Mouse (Mus musculus) ZHBTc4 (cell line): ENCODE measurements at regions not wholly inside any gene's neighbourhood (a gene's known extent, or its start where the extent isn't known, plus 50 kb on each side); places are given as distances from the start of the nearest gene placed in this dataset.

Experiments used
- DNase-seq: peaks from one replicate; pipeline ENCODE4 v3.0.0-alpha.2; 2011; ENCODE audit warnings: low read depth, low spot score

DNA sequence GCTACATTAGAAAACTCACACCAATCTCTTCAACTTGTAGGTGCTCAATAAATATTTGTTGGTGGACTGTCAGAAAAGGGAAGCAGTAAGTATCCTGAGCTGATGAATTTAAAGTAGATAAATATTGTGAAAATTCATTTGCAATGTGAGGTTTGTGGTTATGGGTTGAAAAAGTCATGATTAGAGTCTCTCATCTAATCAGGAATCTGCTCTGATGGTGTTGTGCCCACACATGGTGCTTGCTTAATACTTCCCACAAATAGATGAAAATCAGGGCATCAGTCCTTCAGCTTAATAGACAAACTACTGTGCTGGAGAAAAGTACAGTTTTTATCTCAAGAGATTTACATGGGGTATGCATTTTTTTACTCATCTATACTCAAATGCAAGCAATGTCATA lies 59.9 kb downstream of the S1pr1 start:
- no peak for DNase-seq

DNA sequence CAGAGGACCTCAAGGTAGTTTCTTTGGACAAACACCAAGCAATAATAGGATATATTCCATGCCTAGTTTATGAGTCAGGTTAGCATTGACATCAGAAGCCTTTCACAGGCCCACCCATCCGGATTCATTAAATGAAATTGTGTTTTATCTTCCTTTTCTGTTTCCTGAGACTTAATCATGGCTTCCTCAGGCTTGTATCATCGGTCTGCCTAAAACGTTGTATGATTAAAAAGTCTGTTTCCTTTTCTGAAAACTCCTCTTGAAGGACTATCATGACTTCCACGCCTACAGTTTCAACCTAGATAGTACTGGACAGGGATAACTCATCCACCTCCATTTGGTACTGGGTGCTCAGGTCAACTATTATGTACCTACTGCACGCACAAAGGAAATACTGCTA lies 62.6 kb downstream of the S1pr1 start:
- DNase-seq: no peak

DNA sequence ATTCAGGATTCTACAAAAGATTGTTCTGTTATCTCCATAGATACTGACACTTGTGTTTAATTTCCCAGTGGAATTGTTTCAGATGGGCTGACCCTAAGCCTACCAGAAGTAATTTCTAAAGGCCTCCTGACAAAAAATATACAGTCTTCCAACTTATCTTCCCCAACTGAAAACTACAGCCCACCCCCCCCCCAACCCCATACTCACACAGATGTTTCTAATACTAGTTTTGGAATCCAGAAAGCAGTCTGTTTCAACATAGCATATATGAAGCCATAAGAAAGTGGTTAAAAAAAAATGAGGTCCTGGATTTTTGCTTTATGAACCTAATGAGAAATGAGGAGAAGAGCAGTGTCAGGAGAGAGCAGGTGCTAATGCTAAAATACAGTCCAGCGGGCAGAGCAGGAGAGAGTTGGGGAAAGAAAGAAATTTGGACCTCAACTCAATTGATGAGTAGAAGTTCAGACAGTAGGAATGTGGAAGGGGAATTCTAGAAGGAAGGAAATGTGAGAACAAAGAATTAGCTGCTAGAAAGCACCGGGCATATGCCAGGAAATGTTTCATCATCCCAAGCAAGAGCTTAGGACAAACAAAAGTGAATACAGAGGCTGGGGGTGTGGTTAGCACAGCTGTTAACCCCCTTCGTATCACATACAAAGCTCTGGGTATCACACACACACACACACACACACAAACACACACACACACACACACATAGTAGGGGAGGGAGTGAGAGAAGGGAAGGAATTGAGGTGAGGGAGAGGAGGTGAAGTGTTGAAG lies 65.3 kb downstream of the S1pr1 start:
- no peak for DNase-seq

DNA sequence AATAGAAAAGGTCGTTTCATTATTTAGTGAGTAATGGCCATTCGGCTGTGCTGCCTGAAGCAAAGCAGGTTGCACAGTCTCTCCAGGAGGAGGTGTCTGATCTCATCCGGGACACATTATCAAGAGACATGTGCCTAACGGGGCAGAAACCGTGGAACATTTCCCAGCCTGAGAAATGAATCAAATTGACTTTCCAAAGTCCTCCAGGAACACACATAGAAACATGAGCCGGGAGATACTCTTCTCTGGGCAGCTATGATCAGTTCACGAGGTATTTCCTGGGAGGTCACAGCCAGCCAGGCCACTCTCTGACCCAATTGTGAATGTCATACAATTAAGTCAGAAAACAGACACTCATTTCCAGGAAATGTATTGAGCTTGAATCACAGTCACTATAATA lies 67.9 kb downstream of the S1pr1 start:
- no peak for DNase-seq

DNA sequence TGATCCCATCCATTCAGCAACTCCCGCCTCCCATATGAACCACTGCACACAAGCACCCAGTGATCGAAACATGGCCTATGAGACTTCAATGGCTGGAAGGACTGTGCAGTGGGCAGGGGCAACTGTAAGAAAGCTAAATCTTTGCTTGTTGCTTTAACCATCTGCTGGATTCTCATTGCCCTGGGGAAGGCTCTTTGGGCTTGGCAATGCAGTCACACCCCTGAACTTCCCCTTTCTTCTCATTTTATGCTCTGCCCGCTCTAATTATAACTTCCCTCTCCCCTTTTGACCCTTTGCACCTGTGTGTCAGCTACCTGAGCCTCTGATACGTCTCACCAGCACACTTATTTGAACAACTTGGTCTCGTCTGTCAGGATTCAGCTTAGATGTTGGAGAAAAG lies 70.6 kb downstream of the S1pr1 start:
- DNase-seq: no peak

DNA sequence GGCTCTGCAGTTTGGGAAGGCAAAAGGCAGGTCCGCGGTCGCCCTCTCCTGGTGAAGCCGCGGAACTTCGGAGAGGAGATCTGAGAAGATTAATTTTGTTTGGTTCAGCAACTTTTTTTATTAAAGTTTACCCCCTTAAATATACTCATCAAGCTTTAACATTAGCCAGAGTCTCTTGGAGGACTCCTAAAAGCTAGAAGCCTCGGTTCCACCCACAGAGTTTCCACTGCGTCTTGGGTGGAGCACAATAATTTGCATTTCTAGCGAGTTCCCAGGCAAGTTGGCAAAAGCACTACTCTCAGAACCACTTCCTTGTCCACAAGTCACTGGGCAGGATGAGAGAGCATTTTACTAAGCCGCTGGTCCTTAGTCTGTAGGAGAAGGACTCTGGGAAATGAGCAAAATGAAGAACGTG lies 72.0 kb downstream of the S1pr1 start:
- peak; percentile 76 for DNase-seq

DNA sequence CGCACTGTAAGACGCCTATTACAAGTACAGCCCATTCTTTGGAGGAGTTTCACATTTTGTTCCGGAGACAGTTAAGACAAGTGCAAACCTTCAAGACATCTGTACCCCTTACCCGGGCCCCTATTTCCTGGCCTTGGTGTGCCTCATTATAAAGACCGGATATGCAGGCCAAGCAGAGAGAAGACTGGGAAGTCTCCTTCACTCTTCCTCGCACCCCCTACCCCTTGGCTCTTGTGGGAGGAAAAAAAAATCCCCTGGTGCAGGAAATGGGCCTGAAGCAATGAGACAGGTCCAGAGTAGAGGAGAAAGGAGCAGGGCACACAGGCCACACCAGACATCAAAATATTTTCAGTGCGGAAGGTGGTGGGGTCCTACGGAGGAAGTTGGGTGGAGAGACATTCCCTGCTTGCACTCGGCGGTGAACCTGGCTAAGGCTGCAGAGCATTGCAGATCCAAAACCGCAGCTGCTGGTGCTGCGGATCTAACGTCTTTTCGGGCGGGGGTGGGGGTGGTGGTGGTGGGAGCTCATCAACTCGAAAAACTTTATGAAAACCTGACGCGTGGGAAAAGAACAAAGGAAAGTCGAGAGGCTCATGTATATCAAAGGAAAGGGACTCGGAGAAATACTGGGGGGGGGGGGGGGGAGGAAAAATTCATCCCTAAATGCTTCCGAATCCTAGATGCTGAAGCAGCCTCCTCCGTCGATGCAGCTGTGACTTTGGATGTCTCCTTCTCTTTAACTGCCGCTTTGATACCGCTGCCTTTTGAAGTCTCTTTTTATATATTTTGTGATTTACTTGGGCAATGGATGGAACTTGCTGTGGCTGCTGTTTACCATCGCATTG lies 72.6 kb downstream of the S1pr1 start:
- DNase-seq: peak; percentile 40

DNA sequence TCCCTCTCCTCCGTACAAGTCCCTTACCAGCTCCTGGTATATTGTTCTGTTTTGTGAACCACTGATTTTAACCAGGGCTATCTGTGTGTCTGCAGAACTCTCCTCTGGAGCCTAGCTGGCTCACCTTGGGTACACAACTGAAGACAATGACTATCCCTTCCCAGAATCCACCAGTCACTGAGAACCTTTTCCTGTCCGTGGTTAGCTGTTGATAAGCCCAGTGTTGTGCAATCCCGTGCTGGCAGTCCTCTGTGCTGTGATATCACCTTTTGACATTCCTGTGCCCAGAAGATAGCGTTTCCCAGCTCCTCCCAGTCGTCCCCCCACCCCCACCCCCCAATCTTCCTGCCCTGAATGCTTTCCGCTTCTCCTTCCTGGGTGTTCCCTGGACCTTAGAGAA lies 73.5 kb downstream of the S1pr1 start:
- DNase-seq: peak; percentile 6

DNA sequence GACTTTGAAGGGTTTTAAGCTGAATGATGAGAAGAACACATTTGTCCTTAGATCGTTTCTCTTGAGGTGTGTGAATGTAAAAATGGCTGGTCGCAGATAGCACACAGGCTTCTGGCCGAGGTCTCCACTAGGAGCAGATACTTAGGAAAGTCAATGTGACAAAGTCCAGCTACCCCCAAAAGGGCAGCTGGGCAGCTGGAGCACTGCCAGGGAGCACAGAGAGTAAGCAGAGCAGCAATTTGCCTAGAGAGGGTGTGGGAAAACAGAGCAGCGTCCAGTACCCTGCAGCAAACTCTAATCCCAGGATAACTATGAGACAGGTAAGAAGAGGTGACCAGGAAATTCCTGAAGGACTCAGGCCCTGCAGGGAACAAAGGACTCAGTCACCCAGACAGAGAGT lies 79.4 kb downstream of the S1pr1 start:
- no peak for DNase-seq

DNA sequence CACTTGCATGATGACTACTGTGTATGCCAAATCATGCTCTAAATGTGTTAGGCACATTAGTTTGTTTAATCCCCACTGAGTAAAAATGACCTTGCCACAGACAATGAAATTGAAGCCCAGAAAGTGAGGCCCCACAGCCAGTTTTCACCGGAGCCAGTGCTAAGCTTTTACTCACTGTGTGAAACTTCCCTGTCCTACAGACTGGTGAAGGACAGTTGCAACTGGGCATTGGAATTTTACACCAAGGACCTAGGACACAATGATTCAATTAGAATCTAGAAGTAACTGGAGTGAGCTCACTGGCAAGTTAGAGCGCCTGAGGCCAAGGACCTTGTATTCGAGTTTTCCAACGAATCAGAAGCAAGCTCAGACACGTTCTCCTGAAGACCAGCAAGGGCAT lies 79.8 kb downstream of the S1pr1 start:
- no peak for DNase-seq

DNA sequence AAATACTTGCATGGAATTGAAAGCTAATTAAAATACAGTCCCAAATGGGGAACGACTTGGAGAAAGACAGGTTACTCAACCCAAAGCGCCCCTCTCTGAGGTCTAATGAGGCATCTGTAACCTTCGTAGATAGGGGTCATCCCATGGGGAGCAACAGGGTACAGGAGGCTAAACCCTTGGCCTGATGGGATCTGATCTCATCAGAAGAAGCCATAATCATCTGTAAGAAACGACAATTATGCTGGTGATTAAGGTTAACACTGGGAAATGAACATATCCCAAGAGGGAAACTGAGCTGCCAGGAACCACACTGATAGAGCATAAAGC lies 82.5 kb downstream of the S1pr1 start:
- DNase-seq: no peak

DNA sequence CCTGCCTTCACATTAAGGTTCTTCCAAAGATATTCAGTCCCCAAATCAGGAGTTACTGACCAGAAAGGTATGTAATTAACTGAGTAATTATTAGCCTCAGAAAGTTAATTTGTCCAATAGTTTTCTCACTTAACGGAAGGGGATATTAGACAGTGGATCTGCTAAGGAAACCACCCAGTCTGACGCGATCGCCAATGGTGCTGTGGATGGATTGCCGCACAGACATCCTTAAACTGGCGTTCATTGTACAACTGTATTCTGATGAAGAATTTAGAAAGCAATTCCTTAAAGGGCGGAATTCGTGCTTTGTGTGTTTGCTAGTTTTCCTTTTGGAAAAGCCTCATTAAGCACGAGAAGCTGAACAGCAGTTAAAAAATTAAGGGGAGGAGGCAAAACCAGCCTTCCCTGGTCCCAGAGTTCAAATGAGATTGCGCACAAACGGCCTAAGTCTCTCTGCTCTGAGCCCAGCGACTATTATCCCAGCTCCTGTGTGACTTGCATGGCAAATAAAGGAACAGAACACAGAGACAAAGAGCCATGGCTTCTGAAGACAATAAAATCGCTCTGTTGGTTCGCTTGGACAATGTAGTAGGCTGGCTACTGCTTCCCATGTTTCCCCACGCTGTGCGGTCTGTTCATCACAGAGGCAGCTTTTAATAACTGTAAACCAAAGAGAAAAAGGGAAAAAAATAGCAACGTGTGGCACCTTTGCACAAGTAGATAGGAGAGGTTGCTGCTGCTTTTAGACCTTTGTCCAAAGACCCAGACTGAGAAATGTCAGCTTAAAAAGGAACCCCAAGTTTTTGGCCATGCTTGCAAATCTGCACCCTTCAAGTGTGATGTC lies 83.1 kb downstream of the S1pr1 start:
- no peak for DNase-seq

DNA sequence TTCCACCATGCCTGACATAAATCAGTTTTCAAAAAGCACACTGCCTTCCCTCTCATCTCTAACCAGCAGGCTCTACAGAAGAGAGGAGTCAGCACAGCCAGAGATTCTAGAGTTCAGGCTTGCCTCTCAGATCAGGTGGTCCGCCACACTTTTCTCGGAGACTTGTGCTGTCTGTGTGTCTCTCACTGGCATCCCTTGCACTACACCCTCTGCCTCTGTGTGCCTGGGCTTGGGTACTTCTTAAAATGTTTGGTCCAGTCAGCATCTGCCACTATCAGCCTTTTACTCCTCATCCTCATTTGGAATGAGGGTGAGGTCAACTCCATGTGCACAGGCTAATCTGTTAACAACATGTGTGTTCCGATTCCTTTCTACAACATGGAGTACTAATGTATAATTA lies 92.0 kb downstream of the S1pr1 start:
- no peak for DNase-seq

DNA sequence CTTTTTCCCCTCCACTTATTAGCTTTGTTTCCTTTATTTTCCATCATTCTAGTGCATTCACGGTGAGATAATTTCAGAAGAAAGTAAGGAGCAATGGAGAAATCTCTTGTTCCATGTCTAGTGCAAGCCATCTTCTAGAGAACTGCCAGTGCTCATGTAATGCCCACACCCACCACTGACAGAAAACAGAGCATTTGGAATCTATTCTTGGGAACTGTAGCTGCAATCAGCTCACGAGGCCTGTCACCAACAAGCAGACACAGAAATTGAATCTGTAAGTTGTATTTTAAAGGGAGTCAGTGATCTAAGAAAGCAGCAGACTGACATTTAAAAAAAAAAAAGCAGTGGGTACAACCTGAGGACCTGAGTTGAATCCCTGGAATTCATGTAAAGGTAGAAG lies 92.6 kb downstream of the S1pr1 start:
- DNase-seq: no peak

DNA sequence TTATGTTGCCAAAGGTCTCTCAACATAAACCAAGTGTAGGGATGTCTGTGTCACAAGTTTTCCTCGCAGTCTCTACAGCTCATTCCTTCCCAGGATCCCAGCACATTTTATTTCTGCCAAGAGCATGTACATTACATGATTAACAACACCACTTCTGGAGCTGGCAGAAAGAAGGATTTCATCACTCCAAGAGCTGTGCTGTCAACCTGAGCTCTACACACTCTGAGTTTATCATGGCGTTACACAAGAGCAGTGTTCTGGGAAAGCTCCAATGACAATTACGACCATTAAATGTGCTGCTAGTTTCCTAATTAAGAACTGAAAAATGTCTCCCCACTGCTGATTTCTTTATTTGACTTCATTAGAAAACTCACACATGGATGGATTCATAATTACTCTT lies 94.9 kb downstream of the S1pr1 start:
- DNase-seq: no peak

DNA sequence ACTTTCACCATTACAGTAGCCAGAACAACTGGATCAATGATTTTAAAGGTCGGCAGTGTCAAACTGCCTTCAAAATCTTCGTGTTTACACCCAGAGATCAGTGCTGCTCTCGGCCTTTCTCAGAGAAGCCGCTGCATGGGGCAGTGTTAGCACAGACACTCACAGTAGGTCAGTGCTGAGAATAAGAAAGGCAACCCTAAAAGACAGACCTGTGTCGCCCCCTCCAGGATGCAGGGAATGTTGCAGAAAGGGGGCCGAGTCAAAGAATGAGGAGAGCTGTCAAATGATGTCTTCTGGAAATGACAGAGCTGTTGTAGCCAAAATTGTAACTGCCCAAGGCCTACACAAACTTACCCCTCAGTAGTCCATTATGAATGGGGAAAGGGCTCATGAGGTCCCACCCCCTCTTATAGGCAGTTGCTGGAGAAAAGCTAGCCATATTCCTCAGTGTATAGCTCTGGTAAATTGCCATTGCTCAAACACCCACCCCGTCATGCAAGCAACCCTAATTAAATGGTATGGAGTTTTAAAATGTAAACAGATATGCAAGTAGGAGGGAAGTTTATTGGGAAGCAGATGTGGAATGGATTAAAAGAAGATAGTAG lies 98.8 kb downstream of the S1pr1 start:
- DNase-seq: peak; percentile 73

DNA sequence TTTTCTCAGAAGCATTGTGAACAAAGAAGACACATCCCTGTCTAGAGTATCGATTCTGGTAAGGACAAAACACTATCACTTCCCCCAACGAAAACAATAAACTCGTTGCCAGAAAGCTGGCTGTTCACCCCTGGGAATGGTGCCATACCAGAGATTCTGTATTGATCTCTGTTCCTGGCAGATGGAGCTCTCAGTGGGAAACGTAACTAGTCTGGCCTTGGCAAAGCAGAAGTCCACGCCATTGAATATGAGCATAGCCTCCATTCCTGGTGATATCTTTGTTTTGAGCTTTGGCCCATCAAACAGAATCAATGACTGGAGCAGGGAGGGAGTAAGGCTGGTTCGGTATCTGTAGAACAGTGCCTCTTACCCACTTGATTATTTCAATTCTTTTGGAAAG lies 102.0 kb downstream of the S1pr1 start:
- DNase-seq: no peak

DNA sequence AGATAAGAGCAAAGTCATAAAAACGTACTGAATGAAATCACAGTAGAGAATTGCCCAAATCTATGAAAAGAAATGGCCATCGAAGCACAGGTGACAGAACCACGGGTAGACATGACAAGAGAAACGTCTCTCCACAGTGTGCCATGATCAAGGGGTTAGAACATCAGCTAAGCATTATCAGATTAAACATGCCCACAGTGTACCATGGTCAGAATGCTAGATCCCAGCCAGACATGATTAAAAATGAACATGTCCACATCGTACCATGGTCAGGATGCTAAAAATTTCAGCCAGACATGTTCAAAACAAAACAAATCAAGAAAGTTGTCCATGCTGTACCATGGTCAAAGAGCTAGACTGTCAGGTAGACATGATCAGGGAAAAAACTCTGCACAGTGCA lies 106.8 kb downstream of the S1pr1 start:
- no peak for DNase-seq

DNA sequence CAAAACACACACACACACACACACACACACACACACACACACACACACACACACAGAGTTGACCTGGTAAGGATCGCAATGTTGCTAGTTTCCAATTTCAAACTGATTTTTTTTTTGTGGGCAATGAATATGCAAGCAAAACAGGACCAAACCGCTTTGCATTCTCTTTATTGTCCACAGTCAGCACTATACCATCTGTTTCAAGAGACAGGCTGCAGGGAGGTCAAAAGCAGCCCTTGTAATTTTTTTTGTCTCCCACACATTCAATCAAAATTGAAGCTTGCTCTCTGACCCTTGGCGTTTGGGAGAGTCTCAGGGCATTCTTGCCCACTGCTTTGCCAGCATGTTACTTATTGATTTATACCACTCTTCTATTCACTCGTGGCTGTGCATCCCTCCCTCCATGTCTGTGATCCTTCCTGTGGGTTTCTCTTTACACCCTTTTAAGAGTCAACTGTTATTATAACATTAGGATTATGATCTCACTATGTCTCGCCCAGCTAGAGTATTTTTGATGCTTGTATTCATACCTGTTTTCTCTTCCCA lies 110.1 kb downstream of the S1pr1 start:
- no peak for DNase-seq

DNA sequence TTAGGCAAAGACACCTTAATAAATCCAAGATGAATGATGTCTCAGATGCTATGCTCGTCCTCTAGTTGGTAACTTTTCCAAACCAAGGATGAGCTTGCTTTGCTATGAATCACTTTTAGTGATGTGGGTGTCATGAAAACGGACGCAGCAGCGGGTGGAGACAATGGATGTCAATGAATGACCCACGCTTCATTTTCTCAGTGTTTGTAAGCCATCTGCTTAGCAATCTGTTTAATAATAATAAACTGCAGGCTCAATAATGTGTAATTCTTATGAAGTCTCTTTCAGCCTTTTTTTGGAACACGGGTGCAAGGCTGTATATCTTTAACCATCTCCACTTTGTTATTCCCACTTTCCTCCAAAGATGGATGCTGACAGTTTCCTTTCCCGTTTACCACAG lies 110.6 kb downstream of the S1pr1 start:
- no peak for DNase-seq

DNA sequence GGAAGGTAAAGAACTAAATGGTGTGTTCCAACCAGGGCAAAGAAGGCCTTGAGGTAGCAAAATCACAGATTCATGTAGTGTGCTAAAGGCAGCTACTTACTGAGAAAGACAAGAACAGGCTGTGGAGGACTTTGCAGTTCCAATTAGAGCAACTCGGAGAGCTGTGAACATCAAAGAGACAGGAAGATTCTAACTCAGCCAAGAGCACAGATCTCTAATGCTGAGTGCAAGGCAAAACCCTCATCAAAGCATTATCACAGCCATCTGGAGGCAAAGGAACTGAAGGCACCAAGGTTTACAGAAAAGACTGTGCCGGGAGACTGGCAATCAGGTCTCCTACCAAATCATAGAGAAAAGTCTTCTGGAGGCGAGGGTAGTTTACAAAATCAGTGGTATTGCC lies 111.1 kb downstream of the S1pr1 start:
- no peak for DNase-seq

DNA sequence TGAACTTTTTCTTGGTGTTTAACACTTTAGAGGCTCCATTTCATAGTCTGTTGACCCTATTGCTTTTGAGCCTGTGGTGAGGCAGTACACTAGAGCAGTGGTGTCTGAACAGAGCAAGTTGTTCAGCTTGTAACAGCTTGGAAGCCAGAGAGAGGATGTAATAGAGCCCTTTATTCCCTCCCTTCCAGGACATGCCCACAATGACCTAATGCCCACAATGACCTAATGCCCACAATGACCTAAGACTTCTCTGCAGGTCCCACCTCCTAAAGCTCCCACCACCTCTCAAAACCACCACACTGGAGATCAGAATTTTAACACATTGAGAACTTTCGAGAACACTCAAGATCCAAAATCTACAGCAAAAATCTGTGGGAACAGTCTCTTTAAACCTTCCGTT lies 115.6 kb downstream of the S1pr1 start:
- no peak for DNase-seq
